Mouse (Mus musculus): ENCODE measurements around the gene Phf11b. TPM values are rescaled to one million over a fixed set of nuclear protein-coding genes. Genes with fewer than 3 reads are reported as not detected.
"Not testable (repeated sequence)": the region's sequence is repeated elsewhere in the genome, so short reads cannot be mapped to it uniquely, and the experiment has no call there.

The Phf11b gene
- polyA plus RNA-seq, 1 experiment = not detected

- not testable (repeated sequence) for H3K27me3 ChIP-seq (ENCODE audit: control insufficient read depth, insufficient read depth, low read length); H3K36me3 ChIP-seq (ENCODE audit: control insufficient read depth, insufficient read depth, low read length); H3K27ac ChIP-seq (ENCODE audit: control insufficient read depth, insufficient read depth, low read depth, low read length); H3K4me3 ChIP-seq (ENCODE audit: control insufficient read depth, low read depth, low read length); H3K4me1 ChIP-seq (ENCODE audit: control insufficient read depth, insufficient read depth, low read length)
These were observed 43.8 kb downstream of the Phf11b start, which contains the start of gene Phf11a for GRCm38 (mm10) chr14:59297391-59297790. Gene Phf11a, minus strand, starts transcription at chr14:59297522.

GRCm38 (mm10) chr14:59291769-59292168, 49.4 kb downstream of the Phf11b start:
- H3K27me3 ChIP-seq (ENCODE audit: control insufficient read depth, insufficient read depth, low read length); H3K36me3 ChIP-seq (ENCODE audit: control insufficient read depth, insufficient read depth, low read length); H3K4me1 ChIP-seq (ENCODE audit: control insufficient read depth, insufficient read depth, low read length); H3K4me3 ChIP-seq (ENCODE audit: control insufficient read depth, low read depth, low read length); H3K27ac ChIP-seq (ENCODE audit: control insufficient read depth, insufficient read depth, low read depth, low read length): not testable (repeated sequence)

- H3K27me3 ChIP-seq (ENCODE audit: control insufficient read depth, insufficient read depth, low read length); H3K4me3 ChIP-seq (ENCODE audit: control insufficient read depth, low read depth, low read length); H3K27ac ChIP-seq (ENCODE audit: control insufficient read depth, insufficient read depth, low read depth, low read length); H3K4me1 ChIP-seq (ENCODE audit: control insufficient read depth, insufficient read depth, low read length); H3K36me3 ChIP-seq (ENCODE audit: control insufficient read depth, insufficient read depth, low read length): not testable (repeated sequence)
These were observed 66.2 kb downstream of the Phf11b start for GRCm38 (mm10) chr14:59274961-59275360.

Other genes with a start within 250 kb of the Phf11b start
- 463 and 718 TPM in 2 replicates for gene 1700129C05Rik, start 198.5 kb downstream of the Phf11b start, polyA plus RNA-seq (2012; rRNA removed)
- gene Gm5142, start 162.6 kb downstream of the Phf11b start, polyA plus RNA-seq (2012; rRNA removed) = 613 and 779 TPM in 2 replicates
- 4.9 and 5.6 TPM in 2 replicates for gene Rcbtb1, start 140.1 kb downstream of the Phf11b start, polyA plus RNA-seq (2012; rRNA removed)
- not detected in 2 replicates for gene Gm6904, start 81.1 kb downstream of the Phf11b start, polyA plus RNA-seq (2012; rRNA removed)
- gene Phf11a, start 43.8 kb downstream of the Phf11b start, polyA plus RNA-seq (2012; rRNA removed) = 0.07 and 0.14 TPM in 2 replicates
- gene Phf11d, start 24.1 kb upstream of the Phf11b start, polyA plus RNA-seq (2012; rRNA removed) = 0.84 and 0.88 TPM in 2 replicates
- 0.75 and 0.76 TPM in 2 replicates for gene Phf11c, start 54.0 kb upstream of the Phf11b start, polyA plus RNA-seq (2012; rRNA removed)
- gene Setdb2, start 99.5 kb upstream of the Phf11b start, polyA plus RNA-seq (2012; rRNA removed) = 4.5 and 5.6 TPM in 2 replicates
- 26.6 and 34.7 TPM in 2 replicates for gene Cab39l, start 99.6 kb upstream of the Phf11b start, polyA plus RNA-seq (2012; rRNA removed)

Data from testis, adult 2 months (tissue).